Mouse (Mus musculus) spleen, adult 2 months (tissue): Measurements from ENCODE around the gene Calm3.

ENCODE experiments used
- CTCF ChIP-seq: fragments of 200-500 bp; IDR thresholded peaks from 2 replicates; pipeline ENCODE4 v1.5.1; 2011; ENCODE audit warnings: mild to moderate bottlenecking, inconsistent platforms; ENCODE audit not compliant: insufficient read depth, insufficient read length, insufficient replicate concordance; ENCODE audit errors: extremely low read depth
- POLR2A ChIP-seq: fragments of 200-500 bp; IDR thresholded peaks from 2 replicates; pipeline ENCODE4 v1.6.1; 2011; ENCODE audit warnings: low read depth, low read length, inconsistent platforms

DNA sequence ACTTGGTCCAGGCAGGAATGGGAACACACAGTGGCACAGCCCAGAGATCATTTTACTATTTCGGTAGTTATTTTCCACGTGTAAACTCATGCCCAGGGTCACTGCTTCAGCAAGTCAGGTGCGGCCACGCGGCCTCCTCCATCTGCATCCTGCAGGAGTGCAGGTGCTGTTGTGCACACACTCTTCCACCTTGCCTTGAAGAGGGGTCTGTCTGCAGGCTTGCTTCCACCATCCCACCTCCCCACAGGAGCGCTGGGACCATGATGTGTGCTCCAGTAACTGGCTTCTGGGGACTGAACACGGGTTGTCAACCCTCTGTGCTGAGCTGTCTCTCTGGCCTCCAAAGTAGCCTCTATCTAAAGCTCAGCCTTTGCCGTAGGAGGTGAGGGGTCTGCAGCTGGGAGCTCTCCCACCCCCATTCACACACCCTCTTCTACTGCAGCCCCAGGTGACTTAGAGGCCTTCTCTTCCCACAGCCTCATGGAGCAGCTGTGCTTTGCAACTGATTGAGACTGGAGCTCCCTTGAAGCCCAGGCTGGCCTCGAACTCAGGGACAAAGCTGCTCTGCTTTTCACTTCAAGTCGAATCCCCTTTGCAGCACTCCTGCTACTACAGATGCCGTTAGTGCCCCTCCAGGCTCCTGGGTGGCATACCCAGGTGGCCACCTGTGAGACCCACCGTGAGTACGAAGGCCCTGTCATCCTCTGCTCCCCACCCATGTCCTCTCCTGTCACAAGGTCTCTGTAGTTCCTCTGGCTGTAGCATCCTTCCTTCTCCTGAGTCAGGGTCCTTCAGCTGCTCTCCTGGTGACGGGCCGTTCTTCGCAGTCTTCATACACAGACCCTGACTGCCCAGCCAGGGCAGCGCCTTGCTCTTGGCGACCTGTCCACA is 9.2 kb downstream of the Calm3 start:
- TF ChIP-seq CTCF (no peak), POLR2A (no peak)
